ENCODE assay signal across 25 mouse cellular contexts in the genomic region with DNA sequence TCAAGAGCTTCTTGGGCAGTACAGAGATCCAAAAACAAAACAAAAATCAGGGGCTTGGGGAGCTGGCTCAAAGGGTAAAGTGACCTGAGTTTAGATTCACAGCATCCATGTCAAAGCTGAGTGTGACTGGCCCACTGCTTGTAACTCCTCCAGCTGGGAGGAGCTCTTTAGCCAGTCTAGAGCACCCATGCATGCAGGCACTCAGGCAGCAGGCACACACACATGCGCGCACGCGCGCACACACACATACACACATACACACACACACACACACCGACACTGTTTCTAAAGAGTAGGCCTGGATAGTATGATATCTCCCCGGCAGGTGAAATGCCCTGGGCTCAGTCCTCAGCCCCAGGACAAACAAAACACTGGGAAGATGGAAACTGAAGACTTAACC. TPM values are rescaled to one million over a fixed set of nuclear protein-coding genes. Genes with fewer than 3 reads are reported as not detected.
DNase-seq lines count a peak whose midpoint lies in the region; ATAC-seq and TF ChIP-seq lines count a peak whose summit lies in the region.
"Had no signal": no experiment of that assay in that cellular context is flagged by ENCODE, and none has a peak within 500 bp of the region (broad histone marks: within the 10 kb centered on the region; RNA-seq: fewer than 3 reads in every experiment).

No protein-coding gene starts in this region.

- no peak for TF ChIP-seq POLR2A in spleen, adult 2 months (IDR thresholded peaks at IDR 0.05; ENCODE audit: low read depth, low read length)

- ATAC-seq in CD4-positive, CD25-positive, alpha-beta regulatory T cell, adult 4 months = no peak
- ATAC-seq: forebrain, embryonic 16.5 days had no signal

- no peak for TF ChIP-seq CTCF in spleen, adult 2 months (IDR thresholded peaks at IDR 0.05; ENCODE audit: extremely low read depth, insufficient read depth, insufficient read length, insufficient replicate concordance)

- WGBS in spleen, adult 2 months = 57% methylated on average over 7 of the region's 7 CpGs

- peaks cover 36% of the 10 kb centered on the region for H3K4me1 ChIP-seq in spleen, adult 2 months (ENCODE audit: control insufficient read depth, insufficient read depth, insufficient read length)

- DNase-seq in CD4-positive, CD25-positive, alpha-beta regulatory T cell, adult 2 months (ENCODE audit: low read depth, low spot score) = peak; percentile 50
- peak; percentile 15 for DNase-seq in kidney, postnatal 14 days
- no peak for DNase-seq in kidney, adult 9 months
- DNase-seq in spleen, adult 2 months (ENCODE audit: low read depth in 1 of 2, low spot score in 2 of 2) = no peak
- DNase-seq in spleen, postnatal 10 days (ENCODE audit: low spot score in 2 of 2) = no peak
- peak; percentile 60 for DNase-seq in splenic B cell, adult 2 months (ENCODE audit: low read depth, low spot score)
- no peak for DNase-seq in adrenal gland, postnatal 10 days
- DNase-seq: adrenal gland, postnatal 14 days; cerebellum, adult 11-12 months; cerebellum, adult 9-10 months; cerebellum, postnatal 36 days; gastrocnemius, postnatal 10 days; heart, adult 18-20 months; heart, postnatal 10 days; heart, postnatal 4 days had no signal

- H3K27ac ChIP-seq in spleen, adult 2 months (ENCODE audit: insufficient read depth, low read length) = peak overlapping the region; percentile 15; the same call in 1 of the 2 replicates
- H3K27ac ChIP-seq: embryonic facial prominence, embryonic 13.5 days; forebrain, embryonic 12.5 days; heart, embryonic 10.5 days; hindbrain, embryonic 12.5 days had no signal

- no peak overlapping the region for H3K4me3 ChIP-seq in spleen, adult 2 months (ENCODE audit: extremely low read depth, insufficient read depth, insufficient read length)
- H3K4me3 ChIP-seq: embryonic facial prominence, embryonic 13.5 days; forebrain, embryonic 12.5 days; heart, embryonic 10.5 days; hindbrain, embryonic 12.5 days had no signal

- H3K27me3 ChIP-seq in spleen, adult 2 months (ENCODE audit: control insufficient read depth, insufficient read depth, low read length) = no peaks in the 10 kb centered on the region
- no peaks in the 10 kb centered on the region for H3K27me3 ChIP-seq in splenic B cell, adult 2 months (ENCODE audit: control insufficient read depth, insufficient read depth, low read length, poor library complexity, severe bottlenecking)
- H3K27me3 ChIP-seq: embryonic facial prominence, embryonic 13.5 days; hindbrain, embryonic 12.5 days had no signal

- peaks cover 29% of the 10 kb centered on the region for H3K36me3 ChIP-seq in spleen, adult 2 months (ENCODE audit: control insufficient read depth, insufficient read depth, low read length)
- H3K36me3 ChIP-seq in splenic B cell, adult 2 months (ENCODE audit: control insufficient read depth, insufficient read depth, low read length, poor library complexity, severe bottlenecking) = peaks cover 10% of the 10 kb centered on the region

RNA-seq across cellular contexts. Expression of a gene that starts 8.7 kb away (rescaled TPM):
- polyA plus RNA-seq in CD4-positive, CD25-positive, alpha-beta regulatory T cell, adult 4 months (2017; shearing (Covaris generic)) = 100 to 1,000 TPM; 179 to 208 TPM
- 85.3 and 99.6 TPM in 2 replicates for polyA plus RNA-seq in spleen, adult 2 months (2012; rRNA removed)
- total RNA-seq in adrenal gland, postnatal 10 days (2021) = 10 to 100 TPM; 71.5 to 73.4 TPM

RNA-seq across cellular contexts. Expression of a gene that starts 17.2 kb away (rescaled TPM):
- 100 to 1,000 TPM in 1 of 2 experiments, 10 to 100 TPM in 1; 98.7 to 113 TPM for polyA plus RNA-seq in CD4-positive, CD25-positive, alpha-beta regulatory T cell, adult 4 months (2017; shearing (Covaris generic))
- polyA plus RNA-seq in spleen, adult 2 months (2012; rRNA removed) = 358 and 415 TPM in 2 replicates
- total RNA-seq in adrenal gland, postnatal 10 days (2021) = 10 to 100 TPM; 59.7 to 75.1 TPM

RNA-seq across cellular contexts. Expression of a gene that starts 20.0 kb away (rescaled TPM):
- 100 to 1,000 TPM; 328 to 403 TPM for polyA plus RNA-seq in CD4-positive, CD25-positive, alpha-beta regulatory T cell, adult 4 months (2017; shearing (Covaris generic))
- polyA plus RNA-seq in spleen, adult 2 months (2012; rRNA removed) = 247 and 334 TPM in 2 replicates
- 10 to 100 TPM; 56.3 to 64.1 TPM for total RNA-seq in adrenal gland, postnatal 10 days (2021)

RNA-seq across cellular contexts. Expression of a gene that starts 22.6 kb away (rescaled TPM):
- under 1 TPM in 1 of 2 experiments, not detected in 1; 0.29 TPM for polyA plus RNA-seq in CD4-positive, CD25-positive, alpha-beta regulatory T cell, adult 4 months (2017; shearing (Covaris generic))
- polyA plus RNA-seq in spleen, adult 2 months (2012; rRNA removed) = 0.09 and 0.11 TPM in 2 replicates
- total RNA-seq in adrenal gland, postnatal 10 days (2021) = not detected
- total RNA-seq: adrenal gland, postnatal 14 days; gastrocnemius, postnatal 10 days; gastrocnemius, postnatal 4 days; heart, postnatal 10 days had no signal
- polyA plus RNA-seq: C2C12; embryonic facial prominence, embryonic 13.5 days; forebrain, embryonic 12.5 days; forebrain, embryonic 16.5 days; G1E; heart, embryonic 10.5 days; heart, embryonic 14.5 days had no signal

RNA-seq across cellular contexts. Expression of a gene that starts 26.8 kb away (rescaled TPM):
- polyA plus RNA-seq in CD4-positive, CD25-positive, alpha-beta regulatory T cell, adult 4 months (2017; shearing (Covaris generic)) = under 1 TPM; 0.79 to 0.92 TPM
- 1.9 and 2.2 TPM in 2 replicates for polyA plus RNA-seq in spleen, adult 2 months (2012; rRNA removed)
- 1 to 10 TPM in 1 of 2 experiments, under 1 TPM in 1; 0.69 to 1.9 TPM for total RNA-seq in adrenal gland, postnatal 10 days (2021)
- total RNA-seq: gastrocnemius, postnatal 10 days; gastrocnemius, postnatal 4 days; heart, postnatal 10 days had no signal
- polyA plus RNA-seq: embryonic facial prominence, embryonic 13.5 days; heart, embryonic 10.5 days; heart, embryonic 14.5 days had no signal

Comparison
In these comparisons a context has a peak if more than half of its experiments do, and no peak if none do; other contexts are left out.
1. DNase-seq: peak in CD4-positive, CD25-positive, alpha-beta regulatory T cell, adult 2 months (single experiment), kidney, postnatal 14 days (single experiment) and splenic B cell, adult 2 months (single experiment); none in kidney, adult 9 months (single experiment), spleen, adult 2 months (0 of 2), spleen, postnatal 10 days (0 of 2) and adrenal gland, postnatal 10 days (single experiment).